16 mouse cellular contexts compared by ENCODE assay signal in genomic region chr1:155675570-155675969, GRCm38 (mm10).
"Had no signal": no experiment of that assay in that cellular context is flagged by ENCODE, and none has a peak within 500 bp of the region (broad histone marks: within the 10 kb centered on the region; RNA-seq: fewer than 3 reads in every experiment).

No protein-coding gene starts in this region.

- H3K27me3 ChIP-seq: liver, embryonic 13.5 days; liver, embryonic 15.5 days; megakaryocyte, embryonic 14.5 days; midbrain, embryonic 12.5 days; midbrain, embryonic 15.5 days; neural tube, embryonic 12.5 days; stomach, embryonic 15.5 days had no signal

- DNase-seq: liver, embryonic 13.5 days; liver, postnatal 0 days; lung, adult 2 months; lung, postnatal 14 days; lung, postnatal 36 days; right cerebral cortex, postnatal 14 days; thymus, adult 2 months; thymus, postnatal 36 days had no signal

- H3K4me2 ChIP-seq: liver, embryonic 13.5 days; liver, embryonic 15.5 days; midbrain, embryonic 12.5 days; midbrain, embryonic 15.5 days; neural tube, embryonic 12.5 days; stomach, embryonic 15.5 days had no signal

- H3K4me1 ChIP-seq: liver, embryonic 13.5 days; liver, embryonic 15.5 days; megakaryocyte, embryonic 14.5 days; midbrain, embryonic 12.5 days; midbrain, embryonic 15.5 days; neural tube, embryonic 12.5 days; stomach, embryonic 15.5 days had no signal

- H3K4me3 ChIP-seq: liver, embryonic 13.5 days; liver, embryonic 15.5 days; megakaryocyte, embryonic 14.5 days; midbrain, embryonic 12.5 days; midbrain, embryonic 15.5 days; neural tube, embryonic 12.5 days; stomach, embryonic 15.5 days had no signal

- H3K27ac ChIP-seq: liver, embryonic 13.5 days; liver, embryonic 15.5 days; macrophage; midbrain, embryonic 12.5 days; midbrain, embryonic 15.5 days; neural tube, embryonic 12.5 days; stomach, embryonic 15.5 days; stomach, postnatal 0 days had no signal

- ATAC-seq: liver, postnatal 0 days; midbrain, embryonic 15.5 days had no signal

- H3K9ac ChIP-seq: liver, embryonic 13.5 days; liver, embryonic 15.5 days; liver, postnatal 0 days; midbrain, embryonic 12.5 days; midbrain, embryonic 15.5 days; neural tube, embryonic 12.5 days; stomach, embryonic 15.5 days had no signal

- H3K36me3 ChIP-seq: liver, embryonic 13.5 days; liver, embryonic 15.5 days; midbrain, embryonic 12.5 days; midbrain, embryonic 15.5 days; neural tube, embryonic 12.5 days; stomach, embryonic 15.5 days had no signal

- H3K9me3 ChIP-seq: liver, embryonic 13.5 days; liver, embryonic 15.5 days; megakaryocyte, embryonic 14.5 days; midbrain, embryonic 12.5 days; midbrain, embryonic 15.5 days; neural tube, embryonic 12.5 days; stomach, embryonic 15.5 days had no signal
